Mouse (Mus musculus) frontal cortex, adult 2 months (tissue): ENCODE results near the gene Zfand3. TPM values are rescaled to one million over a fixed set of nuclear protein-coding genes. Genes with fewer than 3 reads are reported as not detected.

ENCODE experiments used
- DNase-seq, 2 experiments: peaks; one replicate each; pipeline ENCODE4 v3.0.0; 2022; ENCODE audit warnings: low spot score in 1 of 2; ENCODE audit errors: extremely low spot score in 1 of 2
- polyA plus RNA-seq: library from polyadenylated mRNA; depleted of rRNA; stranded (reverse); fragments of >200 nt; gene quantifications from 2 replicates; pipeline ENCODE4 v1.2.3, GENCODE M21; 2012

Zfand3 gene
- polyA plus RNA-seq, 1 experiment: 100 TPM

DNA sequence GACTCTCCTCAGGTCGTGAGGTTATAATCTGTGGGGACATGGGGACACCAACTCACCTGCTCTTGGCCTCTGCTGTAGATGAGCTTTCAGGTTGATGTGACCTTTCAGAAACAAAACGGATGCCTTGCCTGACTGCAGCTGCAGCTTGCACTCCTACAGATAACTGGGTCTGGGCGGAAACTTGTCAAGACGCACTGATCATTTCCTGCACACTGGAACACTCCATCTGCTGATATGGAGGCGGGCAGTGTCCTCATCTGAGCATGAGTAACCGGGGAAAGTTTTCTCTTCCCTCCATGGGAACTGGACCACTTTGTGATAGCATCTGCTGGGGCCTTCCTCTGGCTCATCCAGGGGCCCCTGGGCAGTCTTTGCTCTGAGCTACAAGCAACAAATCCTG is 209.9 kb downstream of the Zfand3 start:
- DNase-seq: peak; percentile 70 to 82

DNA sequence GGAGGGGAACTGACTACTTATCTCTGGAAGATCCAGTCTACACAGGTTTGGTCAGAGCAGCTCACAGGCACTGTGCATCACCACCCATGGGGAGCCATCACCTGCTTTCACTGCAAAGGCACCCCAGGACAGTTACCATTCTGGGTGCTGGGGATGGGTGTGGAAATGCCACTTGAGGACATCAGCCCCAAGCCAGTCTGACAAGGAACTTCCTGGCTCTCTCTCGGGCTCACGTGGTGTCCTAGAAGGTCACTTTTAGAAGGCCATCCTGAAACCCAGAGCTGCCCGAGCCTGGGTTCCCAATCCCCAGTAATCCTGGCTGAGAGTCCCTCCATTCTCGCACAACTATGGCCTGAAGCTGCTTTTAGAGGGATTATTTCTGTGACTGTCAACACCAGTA is 211.2 kb downstream of the Zfand3 start:
- no peak for DNase-seq

DNA sequence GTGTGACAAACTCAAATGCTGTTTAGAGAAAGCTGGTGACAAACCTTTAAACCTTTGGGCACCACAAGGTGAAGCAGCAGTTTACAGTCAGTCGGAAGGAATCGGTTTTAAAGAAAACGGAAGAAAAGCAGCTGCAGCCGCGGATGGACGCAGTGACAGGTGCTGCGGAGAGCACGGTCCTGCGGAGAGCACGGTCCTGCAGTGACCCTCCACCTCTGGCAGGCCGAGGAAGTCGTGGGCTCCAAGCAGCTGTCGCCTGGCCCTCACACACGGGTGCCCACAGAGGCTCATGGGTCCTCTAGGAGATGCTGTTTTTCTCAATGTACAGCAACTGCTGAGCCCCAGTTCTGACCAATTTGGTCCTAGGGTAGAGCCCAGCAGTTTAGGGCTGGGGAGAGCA is 217.1 kb downstream of the Zfand3 start:
- no peak for DNase-seq

DNA sequence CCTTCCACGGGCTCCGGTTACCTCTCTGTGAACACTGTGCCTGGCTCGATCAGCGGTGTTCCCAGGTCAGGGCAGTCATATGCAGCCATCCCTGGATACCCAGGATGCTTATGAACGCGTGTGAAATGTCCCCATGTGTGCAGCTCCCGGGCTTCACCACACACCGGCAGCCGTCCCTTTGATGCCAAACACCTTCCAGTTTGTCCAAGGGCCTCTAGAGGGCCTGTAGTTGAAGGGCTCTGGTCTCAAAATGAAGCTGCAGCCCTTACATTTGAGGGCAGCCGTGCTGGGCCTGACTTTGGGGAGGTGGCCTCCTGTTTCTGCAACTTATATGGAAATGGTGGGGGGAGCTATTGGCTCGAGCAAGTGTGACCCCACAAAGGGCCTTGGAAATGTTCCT is 217.8 kb downstream of the Zfand3 start:
- no peak for DNase-seq

DNA sequence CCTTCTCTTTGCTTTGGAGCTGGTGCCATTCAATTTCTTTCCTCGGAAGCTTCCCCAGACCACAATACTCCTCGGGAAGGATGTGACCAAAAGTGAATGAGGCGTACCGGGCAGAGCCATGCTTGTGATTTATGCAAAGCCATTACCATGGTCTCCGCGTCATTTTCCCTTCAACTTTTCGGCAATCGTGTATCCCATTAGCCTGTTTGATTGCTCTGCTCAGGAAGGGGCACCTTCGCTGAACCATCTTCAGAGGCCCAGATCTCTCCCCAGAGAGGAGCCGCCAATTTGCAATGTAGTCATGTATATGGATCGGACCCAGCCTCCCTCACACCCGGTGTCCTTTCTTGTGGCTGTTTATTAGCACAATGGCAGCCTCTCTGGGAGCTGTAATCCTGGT is 218.3 kb downstream of the Zfand3 start:
- no peak for DNase-seq

DNA sequence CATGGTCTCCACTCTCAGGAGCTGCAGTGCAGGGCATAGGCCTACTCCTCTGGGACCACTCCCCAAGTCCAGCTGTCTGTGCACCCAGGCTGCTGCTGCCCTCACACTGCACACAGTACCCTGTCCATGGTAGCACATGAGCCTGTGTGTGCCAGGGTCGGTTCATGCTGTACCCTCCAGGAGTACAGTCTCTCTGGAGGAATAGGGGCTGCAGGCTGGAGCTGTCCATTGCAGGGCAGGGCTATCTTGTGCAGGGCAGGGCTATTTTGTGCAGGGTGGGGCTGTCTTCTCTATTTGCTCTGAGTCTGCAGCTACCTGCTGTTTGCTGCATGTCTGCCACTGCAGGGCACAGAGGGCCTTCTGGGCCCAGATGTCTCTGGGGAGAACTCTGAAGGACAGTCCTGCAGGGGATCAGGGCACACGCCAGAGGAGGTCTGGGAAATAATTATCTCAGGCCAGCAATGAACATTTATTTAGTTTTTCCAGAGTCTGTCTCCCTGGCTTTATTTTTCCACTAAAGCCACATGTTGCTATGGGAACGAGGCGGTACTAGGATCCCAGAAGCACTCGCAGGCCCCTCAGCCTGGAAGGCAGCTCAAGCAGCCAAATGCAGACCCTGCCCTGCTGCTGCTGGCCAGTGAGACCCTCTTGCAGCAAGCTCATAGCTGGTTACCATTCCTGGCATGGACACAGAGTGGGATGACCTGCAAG is 220.7 kb downstream of the Zfand3 start:
- no peak for DNase-seq

DNA sequence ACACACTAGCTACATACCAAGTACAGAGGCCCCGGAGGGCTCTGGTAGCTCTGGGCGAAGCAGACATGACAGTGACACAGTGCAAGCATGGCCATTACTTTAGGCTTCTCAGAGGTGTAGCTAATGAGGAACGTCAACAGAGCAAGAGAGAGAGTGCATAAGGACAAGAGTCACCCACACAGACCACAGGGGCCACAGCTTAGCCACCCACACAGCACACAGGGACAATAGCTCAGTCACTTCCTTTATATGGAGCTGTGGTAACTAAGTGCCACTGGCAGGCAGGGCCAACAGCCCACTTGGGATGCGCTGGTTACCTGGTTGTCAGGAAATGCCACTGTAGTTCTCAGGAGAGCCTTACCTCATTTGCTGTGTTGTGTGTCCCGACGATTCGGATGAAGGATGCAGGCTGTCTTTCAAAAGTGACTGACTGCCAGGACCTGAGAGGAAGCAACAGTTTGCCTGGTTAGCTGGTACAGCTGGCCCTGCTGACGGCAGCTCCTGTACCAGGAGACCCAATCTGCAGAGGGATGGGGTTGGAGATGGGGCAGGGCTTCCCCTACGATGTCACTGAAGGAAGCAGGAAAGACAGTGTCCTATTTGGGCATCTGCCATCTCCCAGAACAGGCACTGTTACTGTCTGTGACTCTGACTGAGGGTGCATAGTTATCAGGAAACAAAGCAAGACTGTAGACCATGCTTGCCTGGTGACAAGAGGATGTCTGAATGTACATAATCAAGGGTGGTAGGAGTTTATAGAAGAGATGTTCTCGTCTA is 224.1 kb downstream of the Zfand3 start:
- no peak for DNase-seq

DNA sequence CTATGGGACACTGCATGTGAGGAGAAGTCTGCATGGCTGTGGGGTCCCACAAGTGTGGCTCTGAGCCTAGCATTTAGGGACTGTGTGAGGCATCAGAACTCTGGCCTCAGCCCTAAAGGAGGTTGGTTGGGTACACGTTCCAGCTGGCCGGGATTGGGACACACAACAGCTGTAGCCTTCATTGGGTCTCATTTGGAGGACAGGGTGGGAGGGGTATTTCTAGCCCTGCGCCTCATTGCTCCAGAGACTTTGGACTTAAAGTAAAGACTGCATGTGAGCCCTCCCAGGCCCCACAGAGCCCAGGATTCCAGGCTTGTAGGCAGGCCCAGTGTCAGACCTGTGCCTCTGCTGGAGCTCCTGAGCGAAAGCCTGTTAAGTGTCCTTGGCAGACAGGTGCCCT is 225.9 kb downstream of the Zfand3 start:
- no peak for DNase-seq

DNA sequence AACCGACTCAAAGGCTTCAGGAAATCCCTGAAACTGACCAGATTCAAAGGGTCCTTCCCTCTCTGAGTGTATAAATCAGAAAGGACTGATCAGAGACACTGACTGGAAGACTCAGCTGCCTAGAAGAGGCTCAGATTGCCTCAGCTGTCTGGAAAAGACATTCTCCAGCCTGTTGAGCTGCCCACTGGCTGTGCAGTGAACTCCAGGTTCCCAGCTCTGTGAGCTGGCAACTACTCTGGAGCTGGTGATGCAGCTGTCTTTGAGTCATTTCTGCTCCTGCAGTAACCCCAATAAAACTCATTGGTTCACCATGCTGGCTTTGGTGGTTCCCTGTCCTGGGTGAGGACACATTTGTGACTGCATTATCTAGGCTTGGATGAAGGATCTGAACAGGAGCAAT is 226.9 kb downstream of the Zfand3 start:
- DNase-seq: no peak

DNA sequence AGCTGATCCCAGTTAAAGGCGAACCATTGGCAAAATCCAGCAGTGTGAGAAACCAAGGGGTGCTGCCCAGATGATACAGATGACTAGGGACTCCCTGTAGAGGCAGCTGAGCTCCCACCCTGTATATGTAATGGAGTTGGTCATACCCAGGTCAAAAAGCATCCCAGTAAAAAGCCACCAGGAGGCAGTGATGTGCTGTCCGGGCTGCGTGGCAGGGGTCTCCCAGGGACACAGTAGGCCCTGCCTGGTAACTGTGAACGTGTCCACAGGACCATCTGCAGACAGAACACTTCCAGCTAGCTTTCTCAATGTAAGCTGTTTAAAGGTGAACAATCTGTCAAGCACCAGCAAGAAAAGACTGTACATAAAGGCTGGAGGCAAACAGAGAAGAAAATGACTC is 228.2 kb downstream of the Zfand3 start:
- no peak for DNase-seq

DNA sequence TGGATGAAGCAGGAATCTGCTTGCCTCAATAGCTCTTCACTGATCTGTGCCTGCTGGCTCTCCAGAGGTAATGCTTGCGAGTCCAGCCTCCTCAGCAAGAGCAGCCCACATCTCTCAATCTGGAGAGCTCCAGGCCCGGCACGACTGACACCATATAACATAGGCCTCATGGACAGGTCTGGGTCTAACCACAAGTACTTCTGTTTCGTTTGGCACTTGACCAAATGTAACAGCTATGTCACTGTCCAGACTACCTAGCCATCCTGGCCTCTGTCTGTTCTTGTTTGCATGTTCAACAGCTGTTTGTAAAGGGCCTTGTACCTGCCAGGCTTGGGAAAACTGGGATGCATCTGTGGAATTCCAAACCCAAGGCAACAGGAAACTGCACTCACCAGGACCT is 230.8 kb downstream of the Zfand3 start:
- DNase-seq: no peak

DNA sequence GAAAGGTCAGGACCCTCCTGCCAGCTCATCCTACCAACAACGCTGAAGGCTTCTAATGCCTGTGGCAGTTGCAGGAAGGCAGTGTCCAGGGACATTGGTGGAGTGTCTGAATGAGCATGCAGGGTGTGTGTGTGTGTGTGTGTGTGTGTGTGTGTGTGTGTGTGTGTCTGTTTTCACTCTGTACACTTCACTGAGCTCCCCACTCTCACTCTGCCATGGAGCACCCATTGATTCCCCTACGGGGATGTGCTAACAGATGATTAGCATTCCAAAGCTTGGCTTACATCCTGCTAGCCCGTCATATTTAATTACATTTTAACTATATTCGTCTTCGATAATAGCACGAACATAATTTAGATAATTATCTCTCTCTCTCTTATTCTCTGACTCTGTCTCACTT is 232.1 kb downstream of the Zfand3 start:
- no peak for DNase-seq

DNA sequence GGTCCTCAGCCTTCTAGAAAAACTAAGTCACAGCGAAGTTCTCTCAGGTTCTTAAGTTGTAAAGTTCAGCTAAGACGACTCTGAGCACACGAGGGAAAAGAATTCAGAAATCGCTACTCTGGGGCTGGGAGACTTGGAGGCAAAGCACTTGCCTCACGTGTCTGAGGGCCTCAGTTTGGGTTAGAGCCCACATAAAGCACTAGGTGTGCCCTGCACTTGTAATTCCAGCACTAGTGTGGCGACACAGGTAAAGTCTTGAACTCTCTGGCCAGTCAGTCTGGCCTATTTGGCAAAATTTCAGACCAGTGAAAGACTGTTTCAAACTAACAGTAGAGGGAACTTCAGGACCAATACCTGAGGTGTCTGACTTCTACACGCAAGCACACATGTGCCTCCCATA is 233.1 kb downstream of the Zfand3 start:
- DNase-seq: no peak

DNA sequence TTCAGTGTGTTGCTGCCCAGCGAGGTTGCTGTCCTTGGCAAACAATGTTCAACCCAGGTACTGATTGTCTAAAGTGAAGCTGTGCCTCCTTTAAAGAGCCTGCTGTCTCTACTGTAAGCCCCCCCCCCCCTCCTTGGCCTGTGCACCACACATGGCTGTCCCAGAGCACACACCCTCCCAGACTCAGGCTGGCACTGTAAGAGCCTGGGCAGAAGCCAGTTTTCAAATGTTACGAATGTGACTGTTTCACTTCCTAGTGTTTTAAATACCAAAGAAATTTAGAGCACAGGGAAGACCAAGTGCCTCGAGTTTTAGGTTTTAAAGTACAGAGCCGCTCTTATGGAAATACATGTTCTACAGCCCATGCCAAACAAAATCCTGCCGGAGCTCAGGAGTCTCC is 234.9 kb downstream of the Zfand3 start:
- no peak for DNase-seq

DNA sequence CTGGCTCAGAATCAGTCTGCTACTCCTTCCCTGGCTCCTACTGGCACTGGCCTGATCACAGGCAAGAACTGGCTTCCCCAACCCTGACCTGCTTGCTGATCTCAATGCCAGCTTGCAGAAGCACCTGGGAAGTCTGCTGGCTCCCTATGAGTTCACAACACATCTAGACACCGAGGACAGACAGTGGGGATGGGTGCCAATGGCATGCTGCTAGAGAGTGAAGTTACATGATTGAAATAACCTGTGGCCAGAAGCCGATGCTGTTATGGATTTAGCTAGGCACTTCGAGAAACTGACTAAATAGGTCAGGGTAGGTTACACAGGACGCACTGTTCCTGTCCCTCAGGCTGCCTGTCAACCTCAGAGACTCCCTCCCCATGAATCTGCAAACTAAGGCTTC is 236.1 kb downstream of the Zfand3 start:
- no peak for DNase-seq

DNA sequence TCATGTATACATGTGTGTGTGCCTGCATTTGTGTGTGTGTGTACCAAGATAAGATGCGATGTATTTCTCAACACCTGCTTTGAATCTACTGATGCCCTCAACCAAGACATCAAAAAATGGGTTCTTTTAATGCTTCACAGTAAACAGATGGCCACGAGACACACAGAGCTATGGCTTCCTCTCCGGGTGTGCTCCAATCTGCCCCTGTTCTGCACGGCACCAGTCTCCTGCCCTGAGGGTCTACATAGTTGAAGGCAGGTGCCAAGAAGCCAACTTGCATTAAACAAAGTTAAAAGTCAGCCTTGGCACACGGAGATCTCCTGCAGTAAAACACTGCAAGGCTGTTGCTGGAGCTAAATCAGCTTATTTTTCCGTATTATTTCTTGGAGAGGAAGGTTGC is 236.5 kb downstream of the Zfand3 start:
- DNase-seq: no peak

DNA sequence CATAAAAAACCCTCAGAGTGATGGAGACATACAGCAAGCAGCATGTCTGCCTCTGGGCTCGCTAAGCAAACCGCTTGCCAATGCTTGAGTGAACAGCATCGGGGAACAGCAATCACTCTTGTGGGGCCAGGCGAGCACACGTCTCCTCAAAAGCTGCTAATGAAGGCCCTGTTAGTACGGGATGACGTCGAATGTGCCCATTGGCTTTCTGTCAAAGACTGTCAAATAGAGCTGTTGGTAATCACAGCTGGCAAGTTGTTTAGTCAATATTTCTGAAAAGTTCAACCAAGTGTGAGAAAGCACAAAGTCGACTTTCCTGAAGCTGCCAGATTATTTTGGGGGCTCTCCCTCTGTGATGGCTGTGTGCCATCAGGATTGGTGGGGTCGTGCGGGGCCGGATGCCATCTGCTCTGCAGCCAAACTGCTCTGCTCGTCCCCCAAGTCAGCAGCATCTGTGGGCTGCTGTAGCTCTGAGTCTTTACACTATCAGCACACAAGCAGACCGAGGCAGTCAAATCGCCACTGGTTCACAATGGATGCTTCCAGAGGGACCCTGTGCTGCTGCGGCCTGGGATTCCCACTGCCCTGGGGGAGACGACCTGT is 237.3 kb downstream of the Zfand3 start:
- DNase-seq: no peak

DNA sequence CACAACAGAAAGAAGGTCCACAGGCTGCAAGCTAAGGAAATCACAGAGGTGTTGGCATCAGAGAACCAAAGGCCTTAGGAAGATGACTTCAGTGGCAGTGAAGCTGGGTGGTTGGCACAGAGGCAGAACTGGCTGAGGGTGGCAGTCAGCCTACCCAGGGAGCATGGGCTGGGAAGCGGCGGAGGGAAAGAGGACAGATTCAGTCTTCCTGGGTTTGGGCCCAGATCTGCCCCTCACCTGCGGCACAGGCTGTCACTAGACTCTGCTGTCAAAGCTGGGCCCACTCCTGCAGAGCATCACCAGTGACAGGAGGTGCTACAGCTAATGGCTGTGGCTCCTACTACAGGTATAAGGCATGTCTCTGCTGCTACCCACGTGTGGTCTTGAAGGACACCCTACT is 238.1 kb downstream of the Zfand3 start:
- no peak for DNase-seq

DNA sequence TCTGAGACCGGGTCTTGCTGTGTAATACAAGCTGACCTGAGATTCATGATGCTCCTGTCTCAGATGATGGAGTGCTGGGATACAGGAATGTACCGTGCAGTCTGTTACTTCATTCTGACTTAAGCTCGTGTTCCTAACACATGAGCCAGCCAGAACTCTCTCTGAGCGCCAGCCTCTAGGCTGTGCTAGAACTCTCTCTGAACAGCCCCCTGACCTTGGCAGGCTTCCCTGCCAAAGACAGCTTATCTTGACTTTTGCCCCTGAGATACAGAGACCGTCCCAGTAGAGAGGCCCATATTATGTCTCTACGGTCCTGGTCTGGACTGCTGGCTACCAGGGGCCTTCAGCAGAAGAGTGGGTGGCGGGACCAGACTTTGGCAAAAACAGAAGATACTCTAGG is 239.0 kb downstream of the Zfand3 start:
- no peak for DNase-seq

DNA sequence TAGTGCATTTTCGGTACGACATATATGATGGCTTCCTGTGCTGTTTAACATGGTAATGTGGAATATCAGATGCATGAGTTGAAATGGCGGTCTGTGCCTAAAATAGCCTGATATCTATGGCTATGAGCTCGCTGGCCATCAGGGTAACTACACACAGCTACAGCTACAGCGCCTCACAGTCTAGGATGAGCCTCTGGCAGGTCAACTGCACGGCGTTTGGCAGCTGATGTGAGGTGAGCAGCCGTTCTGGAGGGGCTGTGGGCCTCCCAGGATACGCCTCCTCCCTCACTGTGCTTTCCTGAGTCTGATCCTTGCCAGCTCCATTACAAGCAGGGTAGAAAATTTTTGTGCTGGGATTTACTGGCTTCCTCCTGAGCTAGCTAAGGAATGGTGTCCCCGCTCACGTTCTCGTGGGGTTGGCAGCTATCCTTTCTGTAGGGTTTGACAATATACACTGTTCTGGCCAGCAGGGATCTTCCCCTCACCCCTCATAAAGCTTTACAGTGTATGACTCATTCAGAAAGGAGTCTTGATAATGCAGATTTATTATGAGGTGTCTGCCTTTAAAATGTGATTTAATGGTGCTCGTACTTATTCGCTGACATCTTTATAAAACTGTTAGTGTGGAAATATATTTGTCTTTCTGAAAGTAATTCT is 240.2 kb downstream of the Zfand3 start:
- DNase-seq: no peak

DNA sequence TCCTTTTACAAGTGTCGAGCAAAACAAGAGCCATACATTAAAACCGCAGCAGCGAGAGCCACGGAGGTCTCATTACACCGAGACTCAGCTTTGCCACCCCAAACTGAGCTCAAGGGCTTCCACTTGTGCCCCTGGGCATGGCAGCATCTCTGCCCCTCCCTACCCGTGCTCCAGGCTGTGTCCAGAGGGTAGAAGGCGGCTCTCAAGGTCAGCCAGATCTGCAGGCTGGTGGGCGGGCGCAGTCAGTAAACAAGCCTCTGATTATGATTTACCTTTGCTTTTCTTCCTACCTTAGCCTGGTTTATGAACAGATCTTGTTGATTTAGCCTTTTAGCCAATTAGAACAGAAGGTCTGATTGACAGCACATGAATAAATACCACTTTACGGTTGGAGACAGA is 240.8 kb downstream of the Zfand3 start:
- DNase-seq: no peak
